In the genomic region with DNA sequence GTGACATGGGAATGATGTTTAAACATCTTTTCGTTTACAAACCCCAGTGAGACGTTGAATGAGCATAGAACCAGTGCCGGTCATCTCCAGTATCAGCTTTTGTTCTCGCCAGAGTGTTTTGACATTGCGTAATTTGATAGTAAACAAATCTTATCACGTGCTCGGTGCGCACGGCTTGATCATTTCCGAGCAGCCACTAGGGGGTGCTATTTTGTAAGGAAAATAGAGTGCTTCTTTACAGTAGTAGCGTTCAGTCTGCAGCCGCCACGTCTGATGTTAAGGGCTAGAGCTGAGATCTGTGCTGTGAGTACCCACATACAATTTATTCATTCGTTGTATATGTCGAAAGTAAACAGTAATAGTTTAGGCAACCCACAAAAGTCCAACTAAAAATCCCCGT, we compare ENCODE assay signal across 8 mouse cellular contexts.
DNase-seq lines count a peak whose midpoint lies in the region; ATAC-seq and TF ChIP-seq lines count a peak whose summit lies in the region.

No protein-coding gene starts in this region.

- peak; percentile 73 for DNase-seq in adrenal gland, adult 2 months
- DNase-seq in embryo, embryonic 10.5 days (ENCODE audit: low spot score) = peak; percentile 92
- DNase-seq in gastrocnemius, postnatal 36 days = peak; percentile 62 to 63
- peak; percentile 74 for DNase-seq in left cerebral cortex, adult 2 months (ENCODE audit: extremely low spot score in 1 of 2, low spot score in 2 of 2)
- peak; percentile 81 for DNase-seq in right cerebral cortex, postnatal 14 days
- DNase-seq in yolk sac, embryonic 10.5 days (ENCODE audit: low spot score) = peak; percentile 54

- peak; percentile 35 for ATAC-seq in inflammation-experienced regulatory T-cells, adult 6 months

- peaks cover 8% of the 10 kb centered on the region; the same call in 1 of the 2 replicates for H3K9me3 ChIP-seq in megakaryocyte, embryonic 14.5 days

- H3K4me1 ChIP-seq in megakaryocyte, embryonic 14.5 days = 0 out of 2 replicates have a peak, but pooled peaks cover 3% of the 10 kb centered on the region

- intact Hi-C loops in gastrocnemius, postnatal 36 days (cut with DNase I) = loop anchor here (1.0 to 5.0 kb wide), 2 partner anchors 485 to 665 kb away; no protein-coding TSS in a partner anchor
- intact Hi-C loops in left cerebral cortex, adult 2 months (cut with DNase I) = loop anchor here (1.0 to 2.0 kb wide), 2 partner anchors 485 to 668 kb away; no protein-coding TSS in a partner anchor

- no peak overlapping the region for H3K27ac ChIP-seq in left cerebral cortex, adult 2 months

- no peaks in the 10 kb centered on the region for H3K36me3 ChIP-seq in megakaryocyte, embryonic 14.5 days (replicated peaks; ENCODE audit: low read length)

- peak overlapping the region; percentile 24 for H3K4me3 ChIP-seq in left cerebral cortex, adult 2 months
- H3K4me3 ChIP-seq in megakaryocyte, embryonic 14.5 days (replicated peaks) = peak overlapping the region; percentile 59

- H3K27me3 ChIP-seq in megakaryocyte, embryonic 14.5 days (replicated peaks) = no peaks in the 10 kb centered on the region

- TF ChIP-seq CTCF in left cerebral cortex, adult 2 months (IDR thresholded peaks at IDR 0.05) = peak; percentile 88
